Mouse (Mus musculus): ENCODE measurements around the gene Pacsin2. TPM values are rescaled to one million over a fixed set of nuclear protein-coding genes. Genes with fewer than 3 reads are reported as not detected.

Gene Pacsin2
- 100 to 1,000 TPM; 127 to 147 TPM for total RNA-seq (2023)

DNA sequence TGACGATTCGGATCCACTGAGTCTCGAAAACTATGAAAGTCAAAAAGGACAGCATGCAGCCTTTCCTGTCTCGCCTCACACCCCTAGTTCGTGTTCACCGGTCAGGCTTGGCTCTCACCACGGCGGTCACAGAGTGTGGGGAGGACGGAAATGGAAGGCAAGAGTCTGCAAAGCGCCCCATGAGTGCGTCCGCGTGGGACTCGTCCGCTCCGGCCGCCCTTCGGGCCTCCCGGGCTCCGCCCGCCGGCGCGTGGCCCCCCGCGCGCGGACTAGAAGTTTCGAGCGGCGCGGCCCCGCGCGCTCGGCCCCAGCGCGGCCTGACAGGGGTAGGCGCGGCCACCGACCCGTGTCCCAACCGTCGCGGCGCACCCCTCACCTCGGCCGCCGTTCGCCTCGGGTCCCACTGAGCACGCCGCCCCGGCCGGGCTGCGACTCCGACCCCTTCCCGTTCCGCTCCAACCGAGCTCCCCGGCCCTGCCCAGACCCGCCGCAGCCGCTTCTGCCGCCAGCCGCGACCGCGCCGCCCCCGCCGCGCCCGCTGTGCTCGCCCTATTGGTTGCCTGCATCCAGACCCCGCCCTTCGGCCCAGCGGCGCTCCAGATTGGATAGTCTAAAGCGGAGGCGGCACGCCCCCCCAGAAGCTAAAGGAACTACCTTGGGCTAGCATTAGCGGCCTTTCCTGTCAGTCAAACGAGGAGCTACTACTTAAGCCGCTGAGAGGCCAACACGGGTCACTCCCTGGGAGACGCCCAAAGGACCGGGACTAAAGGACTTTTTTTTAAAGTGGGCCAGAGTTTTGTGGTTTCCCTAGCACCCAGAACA, at the start of gene Pacsin2:
TSS of gene Pacsin2 (minus strand) at position 524 of the 822 bp plus-strand sequence.

DNA sequence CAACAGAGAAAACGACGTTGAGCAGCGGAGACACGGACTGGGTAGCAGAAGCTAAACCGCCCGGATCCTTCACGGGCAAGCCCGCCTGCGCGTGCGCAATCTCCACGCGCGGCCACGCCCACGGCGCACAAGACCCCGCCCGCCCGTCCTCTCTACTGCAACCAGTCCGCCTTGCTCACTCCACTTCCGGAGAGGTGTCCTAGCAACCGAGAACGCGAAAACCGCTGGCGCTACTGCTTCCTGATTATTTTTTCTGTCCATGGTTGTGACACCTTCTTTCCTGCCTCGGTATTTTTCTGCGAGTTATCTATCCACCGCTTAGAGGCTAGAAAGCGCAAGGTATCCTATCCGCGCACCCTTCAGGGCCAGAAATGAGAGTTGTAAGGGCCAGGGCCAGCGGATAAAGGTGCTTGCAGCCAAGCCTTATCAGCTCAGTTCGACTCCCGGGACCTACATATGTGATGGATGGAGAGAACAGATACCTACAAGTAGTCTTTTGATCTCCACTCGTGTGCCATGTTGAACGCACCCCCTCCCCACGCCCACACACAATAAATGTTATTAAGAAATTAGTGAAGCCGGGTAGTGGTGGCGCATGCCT, 46.5 kb upstream of the Pacsin2 start, which contains the start of gene Ttll1:
TSS of gene Ttll1 (minus strand) at position 89 of the 601 bp plus-strand sequence.

DNA sequence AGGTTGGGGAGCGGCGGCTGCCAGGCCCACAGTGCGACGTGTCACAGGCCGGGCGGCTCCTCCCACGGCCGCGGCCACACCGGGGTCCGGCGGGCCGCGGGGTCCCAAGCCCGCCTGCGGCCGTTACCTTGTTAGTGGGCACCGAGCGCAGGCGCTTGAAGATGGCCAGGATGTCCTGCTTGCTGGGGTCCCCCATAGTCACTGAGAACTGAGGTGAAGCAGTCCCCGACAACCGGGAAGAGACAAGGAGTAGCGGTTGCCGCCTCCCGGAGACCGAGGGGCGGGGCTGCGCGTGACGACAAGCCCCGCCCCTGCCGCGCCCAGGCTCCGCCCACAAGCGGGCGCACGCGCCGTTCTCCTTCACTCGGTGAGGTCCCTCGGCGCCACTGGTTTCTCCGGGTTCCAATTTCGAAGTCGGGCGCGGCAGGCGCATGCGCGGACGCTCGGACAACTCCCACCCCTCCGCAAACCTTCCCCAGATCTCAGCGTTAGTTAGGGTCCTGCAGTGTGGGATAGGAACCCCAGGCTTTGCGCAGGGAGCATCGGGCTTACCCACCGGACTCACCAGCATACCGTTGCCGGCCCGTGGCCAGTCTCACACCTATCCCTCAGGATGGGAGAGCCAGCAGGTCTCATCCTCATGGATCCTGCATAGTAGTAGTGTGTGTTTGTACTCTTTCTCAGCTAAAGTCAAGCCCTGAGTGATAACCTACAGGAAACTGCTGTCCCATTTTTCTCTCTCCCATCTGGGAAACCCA, 114.3 kb downstream of the Pacsin2 start, which contains the start of gene Arfgap3:
TSS of gene Arfgap3 (minus strand) at position 294 of the 758 bp plus-strand sequence.

Other genes starting within 250 kb of the Pacsin2 start
- gene A4galt, start 212.8 kb downstream of the Pacsin2 start, total RNA-seq (2023): 1 to 10 TPM; 5.0 to 5.6 TPM
- 10 to 100 TPM; 18.2 to 19.8 TPM for gene Arfgap3, start 114.4 kb downstream of the Pacsin2 start, total RNA-seq (2023)
- 1 to 10 TPM; 3.2 to 4.6 TPM for gene Ttll1, start 46.3 kb upstream of the Pacsin2 start, total RNA-seq (2023)
- not detected for gene Bik, start 62.3 kb upstream of the Pacsin2 start, total RNA-seq (2023)
- 100 to 1,000 TPM; 134 to 147 TPM for gene Tspo, start 99.0 kb upstream of the Pacsin2 start, total RNA-seq (2023)
- gene Mcat, start 99.2 kb upstream of the Pacsin2 start, total RNA-seq (2023): 10 to 100 TPM in 1 of 2 experiments, 1 to 10 TPM in 1; 7.9 to 11.2 TPM
- 1 to 10 TPM; 5.0 to 5.3 TPM for gene Ttll12, start 130.6 kb upstream of the Pacsin2 start, total RNA-seq (2023)

Data from monocyte, adult 59 days (primary cell).